Mouse (Mus musculus) limb, embryonic 12.5 days (tissue): ENCODE measurements around the gene Gins3. TPM values are rescaled to one million over a fixed set of nuclear protein-coding genes. Genes with fewer than 3 reads are reported as not detected.
"Not testable (repeated sequence)": the region's sequence is repeated elsewhere in the genome, so short reads cannot be mapped to it uniquely, and the experiment has no call there.

Source experiments
- ATAC-seq: fragments of 200-750 bp; cut with Nextera tagmentation; 2 replicates; pipeline ENCODE4 v1.8.0; 2017; ENCODE audit warnings: low read depth, moderate TSS enrichment; ENCODE audit not compliant: insufficient number of reproducible peaks, insufficient read depth, low FRiP score, low TSS enrichment
- H3K27ac ChIP-seq: fragments of 300-500 bp; sonication (generic); 2 replicates; pipeline ENCODE4 v1.5.1; 2016; ENCODE audit warnings: mild to moderate bottlenecking, moderate library complexity
- H3K27me3 ChIP-seq: fragments of 300-500 bp; sonication (generic); 2 replicates; pipeline ENCODE4 v1.6.1; 2016; ENCODE audit warnings: mild to moderate bottlenecking, moderate library complexity
- H3K36me3 ChIP-seq: fragments of 300-500 bp; sonication (generic); 2 replicates; pipeline ENCODE4 v1.6.1; 2016; ENCODE audit warnings: mild to moderate bottlenecking, moderate library complexity
- H3K4me1 ChIP-seq: fragments of 300-500 bp; sonication (generic); replicated peaks from 2 replicates; pipeline ENCODE4 v1.6.1; 2016
- H3K4me2 ChIP-seq: fragments of 300-500 bp; sonication (generic); 2 replicates; pipeline ENCODE4 v1.6.1; 2016; ENCODE audit warnings: mild to moderate bottlenecking, moderate library complexity
- H3K4me3 ChIP-seq: fragments of 300-500 bp; sonication (generic); replicated peaks from 2 replicates; pipeline ENCODE4 v1.5.1; 2016; ENCODE audit warnings: mild to moderate bottlenecking
- H3K9ac ChIP-seq: fragments of 300-500 bp; sonication (generic); replicated peaks from 2 replicates; pipeline ENCODE4 v1.6.1; 2016; ENCODE audit warnings: mild to moderate bottlenecking, moderate library complexity
- H3K9me3 ChIP-seq: fragments of 300-500 bp; sonication (generic); 2 replicates; pipeline ENCODE4 v1.6.1; 2016; ENCODE audit warnings: mild to moderate bottlenecking, moderate library complexity
- WGBS: fragments of 180-500 bp; shearing (Covaris S2); methylation state at CpG from one replicate; pipeline ENCODE4 v1.1.7; 2016; 5-methylcytosine and 5-hydroxymethylcytosine counted together
- polyA plus RNA-seq: library from polyadenylated mRNA; unstranded; fragments of >200 nt; fragmentation: Nextera tagmentation; extraction: Ambion mirVana; gene quantifications from 2 replicates; pipeline ENCODE4 v1.2.1, GENCODE M21; 2016

Gene Gins3
- polyA plus RNA-seq, 1 experiment from 2014 or later = 28.9 TPM

DNA sequence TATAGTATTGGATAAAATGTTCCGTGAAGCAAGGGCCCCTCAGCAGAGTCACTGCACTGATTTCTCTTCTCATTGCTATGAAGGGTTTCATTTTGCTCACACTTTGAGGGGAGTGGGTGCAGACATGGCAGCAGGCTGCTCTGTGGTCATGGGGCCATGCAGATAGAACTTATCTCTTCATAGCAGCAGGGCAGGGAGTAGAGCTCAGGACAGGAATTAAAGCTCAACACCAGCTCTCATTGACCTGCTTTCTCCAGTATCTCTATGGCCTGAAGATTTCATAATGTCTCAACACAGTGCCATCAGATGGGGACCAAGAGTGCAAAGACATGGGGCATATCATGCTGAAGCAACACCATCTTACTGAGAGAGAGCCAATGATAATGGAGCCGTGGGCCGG is 15.0 kb downstream of the Gins3 start:
- WGBS = 87% methylated on average over 3 of the region's 3 CpGs
- H3K4me2 ChIP-seq = no peak overlapping the region
- H3K36me3 ChIP-seq = peaks cover 15% of the 10 kb centered on the region; the same call in 1 of the 2 replicates
- no peaks in the 10 kb centered on the region for H3K4me1 ChIP-seq
- no peak for ATAC-seq
- no peak overlapping the region for H3K4me3 ChIP-seq
- 0 out of 2 replicates have a peak, but pooled peaks cover 4% of the 10 kb centered on the region for H3K27me3 ChIP-seq
- no peak overlapping the region for H3K27ac ChIP-seq
- H3K9ac ChIP-seq = no peak overlapping the region
- no peaks in the 10 kb centered on the region for H3K9me3 ChIP-seq

DNA sequence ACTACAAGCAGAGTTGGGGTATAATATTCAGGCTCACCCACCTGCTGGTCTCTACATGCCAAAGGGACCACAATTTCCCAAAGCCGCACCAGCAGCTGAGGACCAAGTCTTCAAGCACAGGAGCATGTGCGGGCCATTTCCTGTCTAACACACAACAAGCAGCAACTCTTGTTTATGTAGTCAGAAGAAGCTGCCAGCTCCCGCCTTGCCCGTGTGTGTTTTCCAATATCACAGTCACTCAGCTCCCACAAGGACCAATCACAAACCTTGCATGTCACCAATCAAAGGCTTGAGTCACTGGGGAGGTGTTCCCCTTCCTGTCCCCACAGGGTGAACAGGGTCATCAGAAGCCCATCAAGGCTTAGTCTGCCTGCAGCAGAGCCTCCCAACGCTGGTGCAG is 20.1 kb downstream of the Gins3 start:
- H3K4me3 ChIP-seq = no peak overlapping the region
- peaks cover 10% of the 10 kb centered on the region for H3K27me3 ChIP-seq
- H3K36me3 ChIP-seq = no peaks in the 10 kb centered on the region
- 74% methylated on average over 5 of the region's 5 CpGs for WGBS
- no peak overlapping the region for H3K9ac ChIP-seq
- H3K9me3 ChIP-seq = no peaks in the 10 kb centered on the region
- ATAC-seq = no peak
- H3K4me2 ChIP-seq = no peak overlapping the region
- no peak overlapping the region for H3K27ac ChIP-seq
- 0 out of 2 replicates have a peak, but pooled peaks cover 4% of the 10 kb centered on the region for H3K4me1 ChIP-seq

DNA sequence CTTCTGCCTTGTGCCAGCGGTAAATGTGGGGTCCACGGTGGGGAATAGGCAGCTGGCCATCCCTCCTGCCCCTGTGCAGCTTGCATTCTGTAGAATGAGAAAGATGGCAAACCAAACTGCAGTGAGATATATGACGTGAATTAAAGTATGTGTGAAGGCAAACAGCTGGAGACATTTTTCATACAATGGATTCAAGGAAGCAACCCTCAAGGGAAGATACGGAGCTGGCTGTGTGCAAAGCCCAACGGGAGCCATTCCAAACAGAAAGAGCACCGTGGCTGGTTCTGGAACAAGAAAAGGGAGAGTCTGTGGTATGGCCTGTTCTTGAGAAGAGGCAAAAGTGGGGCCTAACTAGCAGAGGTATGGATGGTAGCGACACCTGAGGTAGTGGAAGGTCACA is 22.6 kb downstream of the Gins3 start:
- 78% methylated on average over 7 of the region's 7 CpGs for WGBS

DNA sequence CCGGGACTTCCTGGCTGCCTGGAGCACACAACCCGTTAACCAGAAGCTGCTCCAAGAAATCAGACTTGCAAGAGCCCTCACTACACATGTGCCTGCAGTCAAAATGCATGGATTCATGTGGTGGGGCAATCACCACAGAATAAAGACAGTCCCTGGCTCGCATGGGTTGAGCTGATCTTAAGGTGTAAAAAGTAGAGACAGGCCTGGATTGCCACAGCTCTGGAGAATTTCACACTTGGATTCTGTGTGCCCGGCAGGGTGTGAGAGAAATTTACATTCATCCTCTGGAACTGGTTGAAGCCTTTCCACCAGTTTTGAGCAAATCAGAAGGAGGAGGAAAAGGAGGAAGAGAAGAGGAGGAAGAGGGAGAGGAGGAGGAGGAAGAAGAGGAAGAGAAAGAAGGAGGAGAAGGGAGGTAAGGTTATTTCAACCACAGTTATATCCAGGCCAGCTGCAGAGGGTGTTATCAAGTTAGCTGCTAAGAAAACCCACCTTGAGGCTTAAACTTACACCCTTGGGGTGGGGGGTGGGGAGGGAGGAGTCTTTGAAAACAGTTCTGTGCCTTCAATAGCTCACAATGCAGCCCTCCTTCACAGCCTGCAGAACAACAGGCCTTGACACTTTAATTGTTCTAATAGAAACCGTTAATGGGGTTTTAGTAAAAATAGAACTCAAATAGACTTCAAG is 23.2 kb downstream of the Gins3 start:
- Histone ChIP-seq H3K36me3 (no peaks in the 10 kb centered on the region), H3K27me3 (peaks cover 6% of the 10 kb centered on the region), H3K27ac (no peak overlapping the region), H3K4me1 (0 out of 2 replicates have a peak, but pooled peaks cover 4% of the 10 kb centered on the region), H3K4me2 (no peak overlapping the region), H3K9me3 (no peaks in the 10 kb centered on the region), H3K9ac (no peak overlapping the region), H3K4me3 (no peak overlapping the region)
- no peak for ATAC-seq
- 38% methylated on average over 5 of the region's 5 CpGs for WGBS

More for the DNA sequence above, 22.6 kb downstream of the Gins3 start:
- H3K4me2 ChIP-seq = no peak overlapping the region
- H3K9ac ChIP-seq = no peak overlapping the region
- H3K27ac ChIP-seq = no peak overlapping the region
- H3K36me3 ChIP-seq = no peaks in the 10 kb centered on the region
- no peaks in the 10 kb centered on the region for H3K9me3 ChIP-seq
- peaks cover 10% of the 10 kb centered on the region for H3K27me3 ChIP-seq
- 0 out of 2 replicates have a peak, but pooled peaks cover 4% of the 10 kb centered on the region for H3K4me1 ChIP-seq
- no peak for ATAC-seq
- H3K4me3 ChIP-seq = no peak overlapping the region

DNA sequence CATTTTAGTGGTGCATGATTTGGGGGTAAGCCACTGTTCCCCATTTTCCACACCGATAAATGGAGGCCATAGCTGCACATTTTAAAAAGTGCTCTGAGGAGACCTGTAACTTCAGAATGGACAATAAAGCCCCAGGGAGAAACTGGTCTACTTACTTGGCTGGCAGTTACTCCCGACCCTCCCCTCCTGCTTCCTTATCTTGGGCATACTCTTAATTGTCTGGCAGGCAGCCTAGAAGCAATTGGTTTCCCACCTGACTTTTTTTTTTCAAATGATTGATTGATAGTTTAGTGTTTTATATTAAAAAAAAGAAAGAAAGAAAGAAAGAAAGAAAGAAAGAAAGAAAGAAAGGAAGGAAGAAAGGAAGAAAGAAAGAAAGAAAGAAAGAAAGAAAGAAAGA is 24.3 kb downstream of the Gins3 start:
- Histone ChIP-seq H3K27me3 (peaks cover 6% of the 10 kb centered on the region), H3K27ac (no peak overlapping the region), H3K9ac (no peak overlapping the region), H3K4me1 (0 out of 2 replicates have a peak, but pooled peaks cover 4% of the 10 kb centered on the region), H3K4me3 (no peak overlapping the region), H3K9me3 (no peaks in the 10 kb centered on the region), H3K4me2 (no peak overlapping the region), H3K36me3 (no peaks in the 10 kb centered on the region)
- no peak for ATAC-seq
- 39% methylated on average over 2 of the region's 2 CpGs for WGBS

DNA sequence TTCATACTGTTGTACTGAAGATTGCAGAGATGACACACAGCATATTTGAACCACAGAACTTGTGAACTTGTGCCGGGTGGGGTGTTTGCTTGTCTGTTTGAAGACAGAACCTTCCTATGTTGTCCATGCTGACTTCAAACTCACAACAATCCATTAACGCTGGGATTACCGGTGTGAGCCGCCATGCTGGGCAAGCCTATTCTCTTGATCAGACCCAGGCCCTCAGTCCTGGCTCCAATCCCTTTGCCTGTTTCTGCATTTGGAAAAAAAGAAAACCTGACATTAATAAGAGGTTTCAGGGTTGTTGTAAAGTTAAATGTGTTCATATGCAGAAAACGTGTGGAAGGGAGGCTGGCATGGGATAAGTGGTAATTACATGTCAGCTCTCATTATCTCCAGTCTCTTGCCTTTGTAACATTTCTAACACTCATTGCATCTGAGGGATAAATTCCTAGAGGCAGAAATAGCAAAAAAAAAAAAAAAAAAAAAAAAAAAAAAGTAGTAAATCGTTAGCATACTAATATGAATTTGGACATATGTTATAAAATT is 27.2 kb downstream of the Gins3 start:
- Histone ChIP-seq H3K4me2 (no peak overlapping the region), H3K27me3 (peaks cover 6% of the 10 kb centered on the region), H3K27ac (no peak overlapping the region), H3K4me3 (no peak overlapping the region), H3K9ac (no peak overlapping the region), H3K9me3 (no peaks in the 10 kb centered on the region), H3K4me1 (0 out of 2 replicates have a peak, but pooled peaks cover 4% of the 10 kb centered on the region), H3K36me3 (no peaks in the 10 kb centered on the region)
- ATAC-seq = no peak
- 76% methylated on average over 6 of the region's 6 CpGs for WGBS

DNA sequence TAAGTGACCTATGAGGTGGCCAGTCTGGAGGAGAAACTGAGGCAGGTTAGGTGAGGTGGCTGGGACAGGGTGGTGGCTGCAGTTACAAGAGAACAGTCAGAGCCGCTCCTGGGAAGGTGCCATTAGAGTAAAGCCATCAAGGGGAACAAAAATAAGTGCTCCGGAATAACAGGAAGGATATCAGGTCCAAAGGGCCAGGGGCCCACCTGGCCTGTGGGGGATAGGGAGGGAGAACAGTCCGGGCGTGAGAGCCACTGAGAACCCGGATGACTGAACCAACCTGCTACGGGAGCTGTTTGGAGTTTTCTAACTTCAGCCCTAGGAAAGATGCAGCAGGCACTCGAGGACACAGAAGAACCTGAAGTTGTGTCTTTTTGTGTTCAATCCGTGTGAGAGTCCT is 27.8 kb downstream of the Gins3 start:
- WGBS = 76% methylated on average over 8 of the region's 8 CpGs
- H3K27me3 ChIP-seq = peaks cover 3% of the 10 kb centered on the region

DNA sequence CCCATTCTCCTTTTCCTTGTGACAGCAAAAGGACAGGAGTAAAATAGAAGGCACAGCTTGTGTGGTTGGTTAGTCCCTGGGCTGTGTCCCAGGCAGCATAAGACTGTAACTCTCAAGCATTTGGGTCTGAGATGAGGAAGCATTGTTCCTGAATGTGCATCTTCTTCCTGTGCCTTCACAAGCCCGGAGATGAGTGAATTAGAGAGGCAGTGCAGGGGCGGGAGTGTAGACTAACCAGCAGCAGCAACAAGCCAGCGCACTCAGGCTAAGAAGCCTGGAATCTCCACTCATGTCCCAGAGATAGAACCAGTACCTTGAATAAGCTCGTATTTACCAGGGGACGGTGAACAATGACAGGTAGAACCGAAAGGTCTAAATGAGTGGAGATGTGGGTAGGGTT is 28.3 kb downstream of the Gins3 start:
- H3K4me3 ChIP-seq = no peak overlapping the region
- no peak overlapping the region for H3K27ac ChIP-seq
- H3K36me3 ChIP-seq = no peaks in the 10 kb centered on the region
- H3K9me3 ChIP-seq = peaks cover 3% of the 10 kb centered on the region; the same call in 1 of the 2 replicates
- 92% methylated on average over 6 of the region's 6 CpGs for WGBS
- 0 out of 2 replicates have a peak, but pooled peaks cover 3% of the 10 kb centered on the region for H3K4me1 ChIP-seq
- no peak for ATAC-seq
- peaks cover 3% of the 10 kb centered on the region for H3K27me3 ChIP-seq
- H3K9ac ChIP-seq = no peak overlapping the region
- H3K4me2 ChIP-seq = no peak overlapping the region

More for the DNA sequence above, 27.8 kb downstream of the Gins3 start:
- H3K36me3 ChIP-seq = no peaks in the 10 kb centered on the region
- H3K4me3 ChIP-seq = no peak overlapping the region
- no peak overlapping the region for H3K4me2 ChIP-seq
- no peak for ATAC-seq
- no peaks in the 10 kb centered on the region for H3K9me3 ChIP-seq
- H3K9ac ChIP-seq = no peak overlapping the region
- no peak overlapping the region for H3K27ac ChIP-seq
- 0 out of 2 replicates have a peak, but pooled peaks cover 4% of the 10 kb centered on the region for H3K4me1 ChIP-seq

DNA sequence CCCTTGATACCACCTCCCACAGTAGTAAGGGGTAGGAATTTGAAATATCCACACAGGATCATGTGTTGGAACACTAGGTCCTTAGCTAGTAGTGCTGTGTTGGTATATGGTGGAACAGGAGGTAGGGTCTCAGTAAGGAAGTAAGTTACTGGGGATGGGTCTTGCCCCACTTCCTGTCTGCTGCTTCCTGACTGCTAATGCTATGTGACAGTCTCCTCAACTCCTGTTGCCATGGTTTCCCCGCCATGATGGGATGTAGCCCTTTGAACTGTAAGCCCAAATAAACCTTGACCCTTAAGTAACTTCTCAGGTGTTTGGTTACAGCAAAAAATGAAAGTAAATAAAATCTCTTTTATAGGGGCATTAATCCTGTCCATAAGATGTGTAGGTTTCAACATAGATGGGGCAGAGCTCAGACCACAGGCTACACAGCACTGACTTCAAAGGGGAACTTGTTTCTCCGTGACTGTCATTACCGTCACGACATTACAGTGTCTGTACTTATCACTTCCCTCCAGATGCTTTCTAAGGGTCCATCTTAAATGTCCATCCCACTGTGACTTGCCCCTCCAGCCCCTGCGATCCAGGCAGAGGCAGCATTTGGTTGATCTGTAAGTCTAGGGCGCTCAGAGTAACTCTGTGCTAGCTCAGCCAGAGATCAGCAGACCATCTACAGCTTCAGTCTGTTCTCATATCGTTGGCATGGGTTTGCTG is 29.8 kb downstream of the Gins3 start:
- no peak for ATAC-seq
- 74% methylated on average over 7 of the region's 7 CpGs for WGBS
- no peak overlapping the region for H3K9ac ChIP-seq

DNA sequence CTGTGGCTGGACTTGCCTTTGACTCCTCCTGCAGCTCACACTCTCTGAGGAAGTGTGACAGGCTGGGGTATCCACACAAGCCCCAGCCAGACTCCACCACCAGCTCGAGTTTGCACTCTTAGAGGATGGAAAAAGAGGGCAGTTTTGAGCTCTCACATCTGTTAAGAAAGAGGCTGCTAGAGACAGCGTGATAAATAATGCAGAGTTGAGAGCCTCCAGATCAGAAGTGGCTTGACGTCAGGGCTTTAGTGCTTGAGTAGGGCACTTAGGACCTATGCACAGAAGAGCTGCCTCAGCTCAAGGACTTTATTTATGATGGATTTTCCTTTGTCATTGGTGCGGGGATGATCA is 30.3 kb downstream of the Gins3 start:
- no peak for ATAC-seq
- WGBS = 61% methylated on average over 4 of the region's 4 CpGs
- Histone ChIP-seq H3K4me1 (no peaks in the 10 kb centered on the region), H3K27ac (no peak overlapping the region), H3K9ac (no peak overlapping the region), H3K36me3 (no peaks in the 10 kb centered on the region), H3K4me2 (no peak overlapping the region), H3K4me3 (no peak overlapping the region), H3K9me3 (peaks cover 6% of the 10 kb centered on the region; the same call in 1 of the 2 replicates), H3K27me3 (no peaks in the 10 kb centered on the region; the same call in 1 of the 2 replicates)

More for the DNA sequence above, 29.8 kb downstream of the Gins3 start:
- Histone ChIP-seq H3K9me3 (peaks cover 6% of the 10 kb centered on the region; the same call in 1 of the 2 replicates), H3K27me3 (peaks cover 2% of the 10 kb centered on the region), H3K4me3 (no peak overlapping the region), H3K27ac (no peak overlapping the region), H3K36me3 (no peaks in the 10 kb centered on the region), H3K4me1 (no peaks in the 10 kb centered on the region), H3K4me2 (no peak overlapping the region)

DNA sequence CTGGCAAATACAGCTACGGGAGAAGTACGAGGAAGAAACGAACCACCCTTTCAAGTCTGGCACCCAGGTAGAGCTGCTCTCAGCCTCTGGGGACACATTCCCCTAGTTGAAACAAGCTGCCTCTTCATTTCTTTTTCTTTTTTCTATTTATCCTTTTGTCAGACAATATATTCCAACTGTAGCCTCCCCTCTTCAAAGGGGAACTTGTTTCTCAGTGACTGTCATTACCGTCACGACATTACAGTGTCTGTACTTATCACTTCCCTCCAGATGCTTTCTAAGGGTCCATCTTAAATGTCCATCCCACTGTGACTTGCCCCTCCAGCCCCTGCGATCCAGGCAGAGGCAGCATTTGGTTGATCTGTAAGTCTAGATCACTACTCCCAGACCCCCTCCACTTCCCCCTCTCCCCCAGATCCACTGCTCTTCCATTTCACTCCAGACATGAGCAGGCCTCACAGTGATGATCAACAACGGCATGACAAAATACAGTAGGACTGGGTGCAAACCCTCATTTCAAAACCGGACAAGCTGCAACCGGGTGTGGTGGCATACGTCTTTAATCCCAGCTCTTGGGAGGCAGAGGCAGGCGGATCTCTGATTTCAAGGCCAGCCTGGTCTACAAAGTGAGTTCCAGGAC is 32.7 kb downstream of the Gins3 start:
- not testable (repeated sequence) for H3K9me3 ChIP-seq, ATAC-seq, H3K4me2 ChIP-seq, H3K4me3 ChIP-seq, H3K27me3 ChIP-seq, H3K9ac ChIP-seq, H3K27ac ChIP-seq, H3K36me3 ChIP-seq, H3K4me1 ChIP-seq
- WGBS = 92% methylated on average over 11 of the region's 11 CpGs
